Mouse (Mus musculus): ENCODE measurements at regions not wholly inside any gene's neighbourhood (a gene's known extent, or its start where the extent isn't known, plus 50 kb on each side); places are given as distances from the start of the nearest gene placed in this dataset.
A peak's percentile ranks its signal among the peaks of the same experiment; 100 is the strongest.

GRCm38 (mm10) chr8:109216318-109216717 lies 277.5 kb upstream of the Pmfbp1 start:
- H3K27ac ChIP-seq (ENCODE audit: low read length): no peak overlapping the region
- no peak overlapping the region for H3K4me2 ChIP-seq (replicated peaks; ENCODE audit: low read depth, low read length)
- H3K9me3 ChIP-seq (ENCODE audit: low read length): no peaks in the 10 kb centered on the region
- no peak for ATAC-seq (ENCODE audit: low FRiP score, low TSS enrichment)
- H3K9ac ChIP-seq (replicated peaks; ENCODE audit: low read length): no peak overlapping the region
- H3K4me1 ChIP-seq (ENCODE audit: insufficient read depth, low read length): no peaks in the 10 kb centered on the region
- WGBS: 85% methylated on average over 5 of the region's 5 CpGs
- H3K4me3 ChIP-seq (ENCODE audit: low read length): no peak overlapping the region
- no peaks in the 10 kb centered on the region for H3K27me3 ChIP-seq (ENCODE audit: insufficient read depth, low read length)
- no peaks in the 10 kb centered on the region for H3K36me3 ChIP-seq (ENCODE audit: insufficient read depth, low read length)

- no peaks in the 10 kb centered on the region for H3K4me1 ChIP-seq (ENCODE audit: insufficient read depth, low read length)
- no peak overlapping the region for H3K4me3 ChIP-seq (ENCODE audit: low read length)
- H3K9ac ChIP-seq (replicated peaks; ENCODE audit: low read length): no peak overlapping the region
- H3K27ac ChIP-seq (ENCODE audit: low read length): no peak overlapping the region
- no peaks in the 10 kb centered on the region for H3K36me3 ChIP-seq (ENCODE audit: insufficient read depth, low read length)
- ATAC-seq (ENCODE audit: low FRiP score, low TSS enrichment): no peak
- WGBS: 88% methylated on average over 19 of the region's 19 CpGs
- H3K9me3 ChIP-seq (ENCODE audit: low read length): no peaks in the 10 kb centered on the region
- no peak overlapping the region for H3K4me2 ChIP-seq (replicated peaks; ENCODE audit: low read depth, low read length)
- H3K27me3 ChIP-seq (ENCODE audit: insufficient read depth, low read length): no peaks in the 10 kb centered on the region
Measured at GRCm38 (mm10) chr8:109217326-109217725, 276.5 kb upstream of the Pmfbp1 start.

GRCm38 (mm10) chr8:109232281-109233234 lies 261.3 kb upstream of the Pmfbp1 start:
- Histone ChIP-seq H3K4me2 (replicated peaks; ENCODE audit: low read depth, low read length) (peak overlapping the region; percentile 50), H3K4me3 (ENCODE audit: low read length) (peak overlapping the region; percentile 26), H3K9me3 (ENCODE audit: low read length) (no peaks in the 10 kb centered on the region), H3K4me1 (ENCODE audit: insufficient read depth, low read length) (peaks cover 12% of the 10 kb centered on the region), H3K27me3 (ENCODE audit: insufficient read depth, low read length) (no peaks in the 10 kb centered on the region), H3K27ac (ENCODE audit: low read length) (peak overlapping the region; percentile 59), H3K9ac (replicated peaks; ENCODE audit: low read length) (no peak overlapping the region; the same call in none of the 2 replicates), H3K36me3 (ENCODE audit: insufficient read depth, low read length) (no peaks in the 10 kb centered on the region)
- ATAC-seq (ENCODE audit: low FRiP score, low TSS enrichment): peak; percentile 81
- WGBS: 24% methylated on average over 32 of the region's 32 CpGs

- no peaks in the 10 kb centered on the region for H3K27me3 ChIP-seq (ENCODE audit: insufficient read depth, low read length)
- no peak overlapping the region for H3K4me3 ChIP-seq (ENCODE audit: low read length)
- 58% methylated on average over 8 of the region's 8 CpGs for WGBS
- no peak for ATAC-seq (ENCODE audit: low FRiP score, low TSS enrichment)
- H3K4me2 ChIP-seq (replicated peaks; ENCODE audit: low read depth, low read length): no peak overlapping the region
- no peak overlapping the region for H3K9ac ChIP-seq (replicated peaks; ENCODE audit: low read length)
- H3K36me3 ChIP-seq (ENCODE audit: insufficient read depth, low read length): no peaks in the 10 kb centered on the region
- no peaks in the 10 kb centered on the region for H3K9me3 ChIP-seq (ENCODE audit: low read length)
- no peak overlapping the region for H3K27ac ChIP-seq (ENCODE audit: low read length)
- no peaks in the 10 kb centered on the region for H3K4me1 ChIP-seq (ENCODE audit: insufficient read depth, low read length)
Measured at GRCm38 (mm10) chr8:109245526-109245925, 248.3 kb upstream of the Pmfbp1 start.

- H3K9me3 ChIP-seq (ENCODE audit: low read length): no peaks in the 10 kb centered on the region
- WGBS: 84% methylated on average over 6 of the region's 6 CpGs
- no peaks in the 10 kb centered on the region for H3K36me3 ChIP-seq (ENCODE audit: insufficient read depth, low read length)
- no peak for ATAC-seq (ENCODE audit: low FRiP score, low TSS enrichment)
- H3K4me1 ChIP-seq (ENCODE audit: insufficient read depth, low read length): no peaks in the 10 kb centered on the region
- H3K4me2 ChIP-seq (replicated peaks; ENCODE audit: low read depth, low read length): no peak overlapping the region
- H3K27ac ChIP-seq (ENCODE audit: low read length): no peak overlapping the region
- no peak overlapping the region for H3K9ac ChIP-seq (replicated peaks; ENCODE audit: low read length)
- H3K4me3 ChIP-seq (ENCODE audit: low read length): no peak overlapping the region
- no peaks in the 10 kb centered on the region for H3K27me3 ChIP-seq (ENCODE audit: insufficient read depth, low read length)
Measured at GRCm38 (mm10) chr8:109247875-109248274, 246.0 kb upstream of the Pmfbp1 start.

GRCm38 (mm10) chr8:109248356-109248755 lies 245.5 kb upstream of the Pmfbp1 start:
- WGBS: 83% methylated on average over 6 of the region's 6 CpGs
- no peak overlapping the region for H3K4me2 ChIP-seq (replicated peaks; ENCODE audit: low read depth, low read length)
- no peaks in the 10 kb centered on the region for H3K27me3 ChIP-seq (ENCODE audit: insufficient read depth, low read length)
- no peaks in the 10 kb centered on the region for H3K9me3 ChIP-seq (ENCODE audit: low read length)
- H3K9ac ChIP-seq (replicated peaks; ENCODE audit: low read length): no peak overlapping the region
- no peaks in the 10 kb centered on the region for H3K36me3 ChIP-seq (ENCODE audit: insufficient read depth, low read length)
- H3K4me3 ChIP-seq (ENCODE audit: low read length): no peak overlapping the region
- no peak for ATAC-seq (ENCODE audit: low FRiP score, low TSS enrichment)
- no peaks in the 10 kb centered on the region for H3K4me1 ChIP-seq (ENCODE audit: insufficient read depth, low read length)
- H3K27ac ChIP-seq (ENCODE audit: low read length): no peak overlapping the region

GRCm38 (mm10) chr8:109249256-109249655 lies 244.6 kb upstream of the Pmfbp1 start:
- Histone ChIP-seq H3K27ac (ENCODE audit: low read length) (no peak overlapping the region), H3K9ac (replicated peaks; ENCODE audit: low read length) (no peak overlapping the region), H3K36me3 (ENCODE audit: insufficient read depth, low read length) (no peaks in the 10 kb centered on the region), H3K27me3 (ENCODE audit: insufficient read depth, low read length) (no peaks in the 10 kb centered on the region), H3K4me3 (ENCODE audit: low read length) (no peak overlapping the region), H3K4me1 (ENCODE audit: insufficient read depth, low read length) (no peaks in the 10 kb centered on the region), H3K9me3 (ENCODE audit: low read length) (no peaks in the 10 kb centered on the region), H3K4me2 (replicated peaks; ENCODE audit: low read depth, low read length) (no peak overlapping the region)
- ATAC-seq (ENCODE audit: low FRiP score, low TSS enrichment): no peak
- WGBS: 82% methylated on average over 12 of the region's 12 CpGs

GRCm38 (mm10) chr8:109249691-109250090 lies 244.1 kb upstream of the Pmfbp1 start:
- H3K27ac ChIP-seq (ENCODE audit: low read length): no peak overlapping the region
- H3K9ac ChIP-seq (replicated peaks; ENCODE audit: low read length): no peak overlapping the region
- H3K27me3 ChIP-seq (ENCODE audit: insufficient read depth, low read length): no peaks in the 10 kb centered on the region
- H3K4me2 ChIP-seq (replicated peaks; ENCODE audit: low read depth, low read length): no peak overlapping the region
- no peaks in the 10 kb centered on the region for H3K36me3 ChIP-seq (ENCODE audit: insufficient read depth, low read length)
- no peaks in the 10 kb centered on the region for H3K4me1 ChIP-seq (ENCODE audit: insufficient read depth, low read length)
- H3K9me3 ChIP-seq (ENCODE audit: low read length): no peaks in the 10 kb centered on the region
- ATAC-seq (ENCODE audit: low FRiP score, low TSS enrichment): no peak
- H3K4me3 ChIP-seq (ENCODE audit: low read length): no peak overlapping the region
- WGBS: 90% methylated on average over 9 of the region's 9 CpGs

- no peaks in the 10 kb centered on the region for H3K36me3 ChIP-seq (ENCODE audit: insufficient read depth, low read length)
- H3K4me3 ChIP-seq (ENCODE audit: low read length): no peak overlapping the region
- no peak overlapping the region for H3K27ac ChIP-seq (ENCODE audit: low read length)
- 87% methylated on average over 8 of the region's 8 CpGs for WGBS
- H3K4me1 ChIP-seq (ENCODE audit: insufficient read depth, low read length): no peaks in the 10 kb centered on the region
- H3K4me2 ChIP-seq (replicated peaks; ENCODE audit: low read depth, low read length): no peak overlapping the region
- no peaks in the 10 kb centered on the region for H3K27me3 ChIP-seq (ENCODE audit: insufficient read depth, low read length)
- no peak for ATAC-seq (ENCODE audit: low FRiP score, low TSS enrichment)
- H3K9ac ChIP-seq (replicated peaks; ENCODE audit: low read length): no peak overlapping the region
- peaks cover 4% of the 10 kb centered on the region; the same call in 1 of the 2 replicates for H3K9me3 ChIP-seq (ENCODE audit: low read length)
Measured at GRCm38 (mm10) chr8:109250551-109250950, 243.3 kb upstream of the Pmfbp1 start.

GRCm38 (mm10) chr8:109251360-109251798 lies 242.4 kb upstream of the Pmfbp1 start:
- no peaks in the 10 kb centered on the region for H3K36me3 ChIP-seq (ENCODE audit: insufficient read depth, low read length)
- H3K27me3 ChIP-seq (ENCODE audit: insufficient read depth, low read length): no peaks in the 10 kb centered on the region
- H3K4me3 ChIP-seq (ENCODE audit: low read length): no peak overlapping the region
- WGBS: 73% methylated on average over 24 of the region's 24 CpGs
- peaks cover 4% of the 10 kb centered on the region; the same call in 1 of the 2 replicates for H3K9me3 ChIP-seq (ENCODE audit: low read length)
- no peaks in the 10 kb centered on the region for H3K4me1 ChIP-seq (ENCODE audit: insufficient read depth, low read length)
- no peak overlapping the region; the same call in 1 of the 2 replicates for H3K4me2 ChIP-seq (replicated peaks; ENCODE audit: low read depth, low read length)
- H3K27ac ChIP-seq (ENCODE audit: low read length): no peak overlapping the region
- H3K9ac ChIP-seq (replicated peaks; ENCODE audit: low read length): no peak overlapping the region
- ATAC-seq (ENCODE audit: low FRiP score, low TSS enrichment): no peak
